Mouse (Mus musculus) kidney, adult 2 months (tissue): ENCODE measurements around the gene Atg4d. TPM values are rescaled to one million over a fixed set of nuclear protein-coding genes. Genes with fewer than 3 reads are reported as not detected.
"Not testable (repeated sequence)": the region's sequence is repeated elsewhere in the genome, so short reads cannot be mapped to it uniquely, and the experiment has no call there.

ENCODE experiments used
- DNase-seq: peaks from one replicate; pipeline ENCODE4 v3.0.0; 2021
- H3K27ac ChIP-seq: fragments of 200-500 bp; 2 replicates; pipeline ENCODE4 v1.5.1; 2012; ENCODE audit warnings: low read depth, low read length, control low read depth, inconsistent platforms; ENCODE audit not compliant: insufficient read depth
- H3K27me3 ChIP-seq: fragments of 200-500 bp; replicated peaks from 2 replicates; pipeline ENCODE4 v1.6.1; 2012; ENCODE audit warnings: mild to moderate bottlenecking, moderate library complexity, low read length, inconsistent platforms; ENCODE audit not compliant: control insufficient read depth, insufficient read depth
- H3K36me3 ChIP-seq: fragments of 200-500 bp; 2 replicates; pipeline ENCODE4 v1.6.1; 2012; ENCODE audit warnings: mild to moderate bottlenecking, moderate library complexity, low read length, inconsistent platforms; ENCODE audit not compliant: control insufficient read depth, insufficient read depth
- H3K4me1 ChIP-seq: fragments of 200-500 bp; 2 replicates; pipeline ENCODE4 v1.6.1; 2011; ENCODE audit warnings: low read length; ENCODE audit not compliant: control insufficient read depth, insufficient read depth
- H3K4me3 ChIP-seq: fragments of 200-500 bp; 2 replicates; pipeline ENCODE4 v1.5.1; 2011; ENCODE audit warnings: mild to moderate bottlenecking, low read depth, low read length, control low read depth; ENCODE audit not compliant: insufficient read depth
- CTCF ChIP-seq: fragments of 200-500 bp; conservative IDR thresholded peaks from 2 replicates; pipeline ENCODE4 v1.5.1; 2011; ENCODE audit warnings: low read depth, mild to moderate bottlenecking, control low read depth, low read length, moderate library complexity, mixed read lengths; ENCODE audit not compliant: insufficient read depth, insufficient read length
- POLR2A ChIP-seq: fragments of 200-500 bp; IDR thresholded peaks from one replicate; pipeline ENCODE4 v1.6.1; 2011; ENCODE audit warnings: low read depth, low read length, control low read depth
- WGBS: fragments of 180-500 bp; shearing (Covaris S2); methylation state at CpG from one replicate; pipeline ENCODE4 v1.1.7; 2018; 5-methylcytosine and 5-hydroxymethylcytosine counted together
- polyA plus RNA-seq: library from polyadenylated mRNA; depleted of rRNA; stranded (reverse); fragments of >200 nt; gene quantifications from 2 replicates; pipeline ENCODE4 v1.2.3, GENCODE M21; 2012

Gene Atg4d
- polyA plus RNA-seq, 1 experiment = 67.0 TPM

DNA sequence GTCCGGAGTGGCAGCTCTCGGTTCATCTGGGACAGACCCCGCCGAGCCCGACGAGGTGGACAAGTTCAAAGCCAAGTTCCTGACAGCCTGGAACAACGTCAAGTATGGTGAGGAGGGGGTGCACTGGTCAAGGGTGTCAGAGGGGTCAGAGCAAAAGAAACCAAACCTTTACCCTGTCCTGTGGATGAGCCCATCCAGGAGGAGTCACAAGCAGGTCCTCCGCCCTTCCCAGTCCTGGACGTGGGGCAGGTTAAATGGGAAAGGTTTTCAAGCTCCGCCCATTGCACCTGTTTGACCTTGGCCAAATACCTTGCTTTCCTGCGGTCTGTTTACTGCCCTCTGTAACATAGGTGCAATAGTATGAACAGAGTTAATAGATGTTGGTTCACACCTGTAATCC, 518 bp downstream of the Atg4d start:
- Histone ChIP-seq H3K4me1 (peaks cover 9% of the 10 kb centered on the region; the same call in 1 of the 2 replicates), H3K4me3 (peak overlapping the region; percentile 97), H3K27me3 (no peaks in the 10 kb centered on the region), H3K27ac (peak overlapping the region; percentile 97), H3K36me3 (peaks cover 5% of the 10 kb centered on the region)
- TF ChIP-seq CTCF (no peak), POLR2A (peak; percentile 40)
- peak; percentile 85 for DNase-seq
- WGBS = 4% methylated on average over 11 of the region's 11 CpGs

DNA sequence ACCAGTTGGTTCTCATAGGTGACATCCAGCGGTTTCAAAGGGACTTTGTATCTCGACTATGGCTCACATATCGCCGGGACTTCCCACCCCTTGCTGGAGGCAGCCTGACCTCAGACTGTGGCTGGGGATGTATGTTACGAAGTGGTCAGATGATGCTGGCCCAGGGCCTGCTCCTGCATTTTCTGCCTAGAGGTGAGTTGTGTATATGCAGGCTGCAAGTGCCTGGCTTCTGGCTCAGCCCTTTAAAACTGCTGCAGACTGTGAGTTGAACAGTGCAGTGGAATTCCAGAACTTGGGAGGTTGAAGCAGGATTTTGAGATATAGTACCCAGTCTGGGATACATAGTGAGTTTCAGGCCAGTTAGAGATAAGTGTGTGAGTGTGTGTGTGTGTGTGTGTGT, 1.8 kb downstream of the Atg4d start:
- H3K27me3 ChIP-seq = no peaks in the 10 kb centered on the region
- TF ChIP-seq POLR2A (no peak), CTCF (no peak)
- 68% methylated on average over 5 of the region's 5 CpGs for WGBS
- H3K36me3 ChIP-seq = peaks cover 5% of the 10 kb centered on the region
- no peak overlapping the region for H3K27ac ChIP-seq
- no peak for DNase-seq
- 0 out of 2 replicates have a peak overlapping the region, but pooled peaks have one; percentile 1 for H3K4me3 ChIP-seq
- peaks cover 9% of the 10 kb centered on the region; the same call in 1 of the 2 replicates for H3K4me1 ChIP-seq

DNA sequence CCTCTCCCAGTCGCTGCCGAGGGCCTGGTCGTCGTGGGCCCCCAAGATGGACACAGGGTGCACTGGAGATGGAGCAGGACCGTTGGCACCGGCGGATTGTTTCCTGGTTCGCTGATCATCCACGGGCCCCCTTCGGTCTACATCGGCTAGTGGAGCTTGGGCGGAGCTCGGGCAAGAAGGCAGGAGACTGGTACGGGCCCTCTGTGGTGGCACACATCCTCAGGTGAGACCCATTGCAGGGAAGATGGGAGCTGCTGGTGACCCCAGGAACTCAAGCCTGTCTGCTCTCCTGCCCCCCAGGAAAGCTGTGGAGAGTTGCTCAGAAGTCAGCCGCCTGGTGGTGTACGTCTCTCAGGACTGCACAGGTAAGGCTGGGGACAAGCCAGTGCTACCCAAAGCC, 3.2 kb downstream of the Atg4d start:
- Histone ChIP-seq H3K4me1 (peaks cover 9% of the 10 kb centered on the region; the same call in 1 of the 2 replicates), H3K27me3 (no peaks in the 10 kb centered on the region), H3K4me3 (no peak overlapping the region), H3K36me3 (peaks cover 8% of the 10 kb centered on the region), H3K27ac (no peak overlapping the region)
- 82% methylated on average over 16 of the region's 16 CpGs for WGBS
- TF ChIP-seq CTCF (no peak), POLR2A (no peak)
- no peak for DNase-seq

DNA sequence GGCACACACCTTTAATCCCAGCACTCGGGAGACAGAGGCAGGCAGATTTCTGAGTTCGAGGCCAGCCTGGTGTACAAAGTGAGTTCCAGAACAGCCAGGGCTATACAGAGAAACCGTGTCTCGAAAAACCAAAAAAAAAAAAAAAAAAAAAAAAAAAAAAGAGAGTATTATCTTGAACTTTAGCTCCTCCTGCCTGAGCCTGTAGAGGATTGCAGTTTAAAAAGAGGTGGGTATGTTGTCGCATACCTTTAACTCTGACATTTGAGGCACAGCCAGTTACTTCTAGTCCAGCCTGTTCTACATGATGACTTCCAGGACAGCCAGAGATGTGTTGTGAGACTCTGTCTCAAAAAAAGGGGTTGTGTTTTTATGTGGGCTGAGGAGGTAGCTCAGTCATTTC, 4.5 kb downstream of the Atg4d start:
- 66% methylated on average over 5 of the region's 5 CpGs for WGBS
- not testable (repeated sequence) for DNase-seq, H3K4me1 ChIP-seq, H3K4me3 ChIP-seq, H3K36me3 ChIP-seq, H3K27me3 ChIP-seq, H3K27ac ChIP-seq

DNA sequence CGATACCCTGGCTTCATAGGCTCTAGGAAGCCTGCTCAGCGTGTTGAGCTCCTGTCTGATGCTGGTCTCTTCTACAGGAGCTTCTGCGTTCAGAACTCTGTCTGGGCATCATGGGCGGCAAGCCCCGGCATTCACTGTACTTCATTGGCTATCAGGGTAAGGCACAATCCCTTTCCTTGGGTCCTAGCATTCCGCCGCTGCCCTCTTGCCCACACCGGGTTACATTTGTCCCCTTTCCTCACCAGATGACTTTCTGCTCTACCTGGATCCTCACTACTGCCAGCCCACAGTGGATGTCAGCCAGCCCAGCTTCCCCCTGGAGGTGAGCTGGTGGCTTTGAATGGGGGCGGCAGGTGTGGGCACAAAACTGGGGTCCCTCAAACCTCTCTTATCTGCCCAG, 7.3 kb downstream of the Atg4d start:
- no peak for DNase-seq
- WGBS = 90% methylated on average over 9 of the region's 9 CpGs

DNA sequence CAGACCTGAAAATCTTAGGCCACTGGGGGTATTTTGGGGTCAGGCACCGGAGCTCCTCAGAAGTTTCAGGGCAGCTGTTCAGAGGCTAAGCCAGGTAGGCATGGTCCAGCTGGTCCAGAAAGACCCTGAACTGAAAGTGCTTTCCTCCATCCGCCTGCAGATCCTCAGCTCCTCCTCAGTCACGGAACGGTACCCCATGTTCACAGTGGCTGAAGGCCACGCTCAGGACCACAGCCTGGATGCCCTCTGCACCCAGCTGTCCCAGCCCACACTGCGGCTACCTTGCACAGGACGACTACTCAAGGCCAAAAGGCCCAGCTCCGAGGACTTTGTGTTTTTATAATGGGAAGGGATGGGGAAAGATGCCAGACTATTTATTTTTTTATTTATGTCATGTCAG, 8.0 kb downstream of the Atg4d start:
- Histone ChIP-seq H3K27me3 (no peaks in the 10 kb centered on the region), H3K36me3 (peaks cover 8% of the 10 kb centered on the region), H3K4me3 (no peak overlapping the region), H3K27ac (no peak overlapping the region), H3K4me1 (no peaks in the 10 kb centered on the region)
- TF ChIP-seq CTCF (no peak), POLR2A (no peak)
- WGBS = 70% methylated on average over 8 of the region's 8 CpGs
- no peak for DNase-seq

More for the DNA sequence above, 7.3 kb downstream of the Atg4d start:
- H3K4me3 ChIP-seq = no peak overlapping the region
- no peaks in the 10 kb centered on the region for H3K27me3 ChIP-seq
- H3K27ac ChIP-seq = no peak overlapping the region
- H3K4me1 ChIP-seq = no peaks in the 10 kb centered on the region
- TF ChIP-seq POLR2A (no peak), CTCF (no peak)
- H3K36me3 ChIP-seq = peaks cover 8% of the 10 kb centered on the region

DNA sequence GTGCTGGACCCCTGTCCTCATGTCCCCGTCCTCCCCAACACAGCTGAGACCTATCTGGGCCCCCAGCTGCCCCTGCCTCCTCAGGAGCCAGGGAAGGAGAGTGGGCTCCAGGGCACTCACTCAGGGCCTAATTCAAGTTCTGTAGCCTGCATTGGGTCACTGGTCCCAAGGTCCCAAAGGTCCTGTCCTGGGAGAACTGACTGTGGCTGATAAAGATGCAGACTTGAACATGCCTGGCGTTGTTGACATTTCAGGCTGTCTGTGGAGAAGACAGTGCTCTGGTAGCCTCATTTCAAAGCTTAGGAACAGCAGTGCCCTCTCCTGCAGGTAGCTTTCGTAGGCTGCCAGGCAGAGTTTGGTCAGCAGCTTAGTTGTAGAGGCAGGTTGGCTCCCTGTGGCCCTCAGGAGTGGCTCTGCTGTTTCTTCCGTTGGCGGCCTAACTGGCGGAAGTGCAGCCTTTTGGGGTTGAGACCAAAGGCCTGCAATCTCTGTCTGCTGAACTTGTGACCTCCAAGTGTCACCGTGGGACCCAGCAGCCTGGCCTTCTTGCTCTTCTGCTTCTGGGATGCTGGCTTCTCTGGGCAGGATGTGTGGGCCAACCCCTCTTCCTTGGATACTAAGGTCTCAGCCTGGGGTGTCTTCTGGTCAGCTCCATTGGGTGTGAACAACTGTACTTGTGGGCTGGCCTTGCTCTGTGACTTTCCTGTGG, 8.6 kb downstream of the Atg4d start:
- H3K36me3 ChIP-seq = peaks cover 6% of the 10 kb centered on the region
- peak; percentile 40 for DNase-seq

More for the DNA sequence above, 8.6 kb downstream of the Atg4d start:
- Histone ChIP-seq H3K4me1 (no peaks in the 10 kb centered on the region), H3K27ac (no peak overlapping the region), H3K27me3 (no peaks in the 10 kb centered on the region), H3K4me3 (no peak overlapping the region)
- TF ChIP-seq CTCF (no peak), POLR2A (no peak)
- 75% methylated on average over 7 of the region's 7 CpGs for WGBS
